Mouse (Mus musculus) spleen, adult 12 weeks (tissue): ENCODE data around the gene Fancc.
A peak's percentile ranks its signal among the peaks of the same experiment; 100 is the strongest.
"Not testable (repeated sequence)": the region's sequence is repeated elsewhere in the genome, so short reads cannot be mapped to it uniquely, and the experiment has no call there.

Experiments
- DNase-seq: peaks from one replicate; pipeline ENCODE4 v3.0.0; 2022; ENCODE audit warnings: low spot score

Fancc gene

GRCm38 (mm10) chr13:63418148-63418547 is 78.9 kb downstream of the Fancc start:
- no peak for DNase-seq

GRCm38 (mm10) chr13:63416824-63417223 is 80.3 kb downstream of the Fancc start:
- DNase-seq, result no peak

GRCm38 (mm10) chr13:63412662-63413061 is 84.4 kb downstream of the Fancc start:
- DNase-seq, result no peak

GRCm38 (mm10) chr13:63411310-63412022 is 85.6 kb downstream of the Fancc start:
- DNase-seq, result peak; percentile 7

GRCm38 (mm10) chr13:63410578-63411298 is 86.3 kb downstream of the Fancc start:
- peak; percentile 12 for DNase-seq

- DNase-seq, result no peak
Measured at GRCm38 (mm10) chr13:63405151-63405550, 91.9 kb downstream of the Fancc start.

- DNase-seq, result no peak
Measured at GRCm38 (mm10) chr13:63404657-63405056, 92.4 kb downstream of the Fancc start.

GRCm38 (mm10) chr13:63402823-63403222 is 94.3 kb downstream of the Fancc start:
- no peak for DNase-seq

- no peak for DNase-seq
Measured at GRCm38 (mm10) chr13:63400069-63400468, 97.0 kb downstream of the Fancc start.

- no peak for DNase-seq
Measured at GRCm38 (mm10) chr13:63397420-63397819, 99.7 kb downstream of the Fancc start.

GRCm38 (mm10) chr13:63394304-63395063 is 102.6 kb downstream of the Fancc start:
- no peak for DNase-seq

- DNase-seq, result no peak
Measured at GRCm38 (mm10) chr13:63385234-63385633, 111.8 kb downstream of the Fancc start.

GRCm38 (mm10) chr13:63384775-63385174 is 112.3 kb downstream of the Fancc start:
- no peak for DNase-seq

GRCm38 (mm10) chr13:63382206-63382605 is 114.9 kb downstream of the Fancc start:
- no peak for DNase-seq

GRCm38 (mm10) chr13:63373460-63374166 is 123.5 kb downstream of the Fancc start:
- no peak for DNase-seq

GRCm38 (mm10) chr13:63361755-63362154 is 135.3 kb downstream of the Fancc start:
- DNase-seq, result no peak

- DNase-seq, result no peak
Measured at GRCm38 (mm10) chr13:63360111-63360885, 136.8 kb downstream of the Fancc start.

GRCm38 (mm10) chr13:63359393-63359792 is 137.7 kb downstream of the Fancc start:
- DNase-seq, result no peak

GRCm38 (mm10) chr13:63356558-63356957 is 140.5 kb downstream of the Fancc start:
- peak; percentile 4 for DNase-seq

- DNase-seq, result no peak
Measured at GRCm38 (mm10) chr13:63356101-63356500, 141.0 kb downstream of the Fancc start.

- not testable (repeated sequence) for DNase-seq
Measured at GRCm38 (mm10) chr13:63353312-63353711, 143.8 kb downstream of the Fancc start.
